Mouse (Mus musculus) right cerebral cortex, postnatal 10 days (tissue): ENCODE data around the gene Map3k1.
"Not testable (repeated sequence)": the region's sequence is repeated elsewhere in the genome, so short reads cannot be mapped to it uniquely, and the experiment has no call there.

ENCODE experiments used
- DNase-seq, 2 experiments: peaks; one replicate each; pipeline ENCODE4 v3.0.0; 2021; ENCODE audit warnings: low spot score in 2 of 2

The Map3k1 gene

GRCm38 (mm10) chr13:111741991-111742615, 66.7 kb downstream of the Map3k1 start:
- peak in 1 of 2 experiments; percentile 48 for DNase-seq

- DNase-seq: no peak
Measured at GRCm38 (mm10) chr13:111741204-111741990, 67.4 kb downstream of the Map3k1 start.

GRCm38 (mm10) chr13:111726898-111727297, 81.9 kb downstream of the Map3k1 start:
- DNase-seq: no peak

- peak; percentile 96 for DNase-seq
Measured at GRCm38 (mm10) chr13:111725165-111726077, 83.4 kb downstream of the Map3k1 start.

- no peak for DNase-seq
Measured at GRCm38 (mm10) chr13:111724811-111725164, 84.0 kb downstream of the Map3k1 start.

GRCm38 (mm10) chr13:111719726-111720125, 89.1 kb downstream of the Map3k1 start:
- no peak for DNase-seq

GRCm38 (mm10) chr13:111710531-111710930, 98.3 kb downstream of the Map3k1 start:
- DNase-seq: no peak

GRCm38 (mm10) chr13:111703952-111704351, 104.8 kb downstream of the Map3k1 start:
- not testable (repeated sequence) for DNase-seq

- DNase-seq: no peak
Measured at GRCm38 (mm10) chr13:111703396-111703795, 105.4 kb downstream of the Map3k1 start.
